Mouse (Mus musculus): ENCODE results near the gene Ttc39d.

DNA sequence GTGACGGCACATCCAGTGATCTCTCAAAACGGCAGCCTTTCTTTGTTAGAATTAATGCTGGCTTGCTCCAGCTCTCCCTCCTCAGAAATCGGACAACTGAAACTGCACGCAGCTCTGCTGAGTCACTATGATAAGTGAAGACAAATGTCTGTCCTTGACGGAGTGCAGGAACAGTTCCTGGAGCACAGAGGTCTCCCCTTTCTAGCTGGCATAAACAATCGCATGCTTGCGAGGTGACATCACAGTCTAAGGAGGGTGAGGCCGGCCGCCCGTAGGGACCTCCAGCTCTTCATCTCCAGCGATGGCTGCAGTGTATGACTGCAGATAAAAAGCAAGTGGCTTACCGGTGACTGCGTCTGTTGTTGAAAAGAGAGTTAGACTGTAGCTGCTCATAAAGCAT lies 47.9 kb downstream of the Ttc39d start:
- TF ChIP-seq FLI1 (IDR thresholded peaks at IDR 0.05; ENCODE audit: low read length): no peak
- TF ChIP-seq GATA1 (IDR thresholded peaks at IDR 0.05; ENCODE audit: borderline replicate concordance, low read length): no peak

All from megakaryocyte, embryonic 14.5 days (primary cell).